Mouse (Mus musculus) thymus, postnatal 25 days (tissue): Measurements from ENCODE around the gene Gm10491.

Source experiments
- DNase-seq: peaks from one replicate; pipeline ENCODE4 v3.0.0; 2022

Gene Gm10491

GRCm38 (mm10) chrX:7878495-7878894, 29.1 kb downstream of the Gm10491 start:
- no peak for DNase-seq

- DNase-seq, result peak; percentile 87
These were observed 29.6 kb downstream of the Gm10491 start, which contains the start of gene Pim2 for GRCm38 (mm10) chrX:7878007-7878419. TSS of gene Pim2 (plus strand) at chrX:7878262.

- DNase-seq, result no peak
These were observed 37.8 kb downstream of the Gm10491 start for GRCm38 (mm10) chrX:7869826-7870225.

GRCm38 (mm10) chrX:7868506-7868905, 39.1 kb downstream of the Gm10491 start:
- no peak for DNase-seq

- DNase-seq, result no peak
These were observed 40.5 kb downstream of the Gm10491 start for GRCm38 (mm10) chrX:7867141-7867540.

- DNase-seq, result no peak
These were observed 41.8 kb downstream of the Gm10491 start for GRCm38 (mm10) chrX:7865786-7866185.

GRCm38 (mm10) chrX:7865343-7865742, 42.3 kb downstream of the Gm10491 start:
- peak; percentile 23 for DNase-seq

GRCm38 (mm10) chrX:7864551-7864950, 43.1 kb downstream of the Gm10491 start:
- DNase-seq, result no peak

GRCm38 (mm10) chrX:7863181-7863580, 44.5 kb downstream of the Gm10491 start:
- DNase-seq, result no peak

GRCm38 (mm10) chrX:7859191-7859753, 48.4 kb downstream of the Gm10491 start:
- no peak for DNase-seq
